Mouse (Mus musculus) ES-E14 (cell line): ENCODE measurements around the gene Ttll9.

Experiments
- CHD2 ChIP-seq: IDR thresholded peaks from 2 replicates; pipeline ENCODE4 v1.6.1; 2014; ENCODE audit warnings: mild to moderate bottlenecking, low read depth, low read length, inconsistent platforms
- HCFC1 ChIP-seq: IDR thresholded peaks from 2 replicates; pipeline ENCODE4 v1.6.1; 2012; ENCODE audit warnings: low read length, inconsistent platforms, borderline replicate concordance; ENCODE audit not compliant: insufficient read depth
- MAFK ChIP-seq: IDR thresholded peaks from 2 replicates; pipeline ENCODE4 v1.6.1; 2014; ENCODE audit warnings: mild to moderate bottlenecking, low read depth, low read length, inconsistent platforms; ENCODE audit not compliant: insufficient read depth
- ZC3H11A ChIP-seq: IDR thresholded peaks from 2 replicates; pipeline ENCODE4 v1.6.1; 2012; ENCODE audit warnings: low read depth, mild to moderate bottlenecking, inconsistent platforms, low read length, borderline replicate concordance

DNA sequence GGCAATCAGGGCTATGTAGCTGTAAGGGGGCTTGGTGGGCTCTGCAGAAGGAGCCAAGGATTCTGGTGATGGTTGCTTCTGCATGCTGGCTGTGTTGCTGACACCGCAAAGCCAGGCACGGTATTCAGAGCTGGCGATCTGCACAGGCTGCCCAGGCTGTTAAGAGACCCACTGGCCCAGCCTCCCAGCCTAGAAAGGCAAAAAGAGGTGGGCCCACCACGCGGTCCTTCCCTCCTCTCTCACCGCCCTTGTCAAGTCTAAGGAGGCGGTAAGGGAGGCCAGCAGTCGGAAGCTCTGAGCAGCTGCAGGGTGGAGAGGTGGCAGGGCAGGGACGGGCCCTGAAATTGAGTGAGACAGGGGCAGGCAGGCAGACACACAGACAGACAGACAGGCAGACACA is 29.2 kb upstream of the Ttll9 start, which contains the start of gene Foxs1:
- no peak for TF ChIP-seq HCFC1
- TF ChIP-seq ZC3H11A, result no peak
- no peak for TF ChIP-seq MAFK
- no peak for TF ChIP-seq CHD2
